Mouse (Mus musculus): ENCODE data around the gene Jade2.
A peak's percentile ranks its signal among the peaks of the same experiment; 100 is the strongest.

Jade2 gene

DNA sequence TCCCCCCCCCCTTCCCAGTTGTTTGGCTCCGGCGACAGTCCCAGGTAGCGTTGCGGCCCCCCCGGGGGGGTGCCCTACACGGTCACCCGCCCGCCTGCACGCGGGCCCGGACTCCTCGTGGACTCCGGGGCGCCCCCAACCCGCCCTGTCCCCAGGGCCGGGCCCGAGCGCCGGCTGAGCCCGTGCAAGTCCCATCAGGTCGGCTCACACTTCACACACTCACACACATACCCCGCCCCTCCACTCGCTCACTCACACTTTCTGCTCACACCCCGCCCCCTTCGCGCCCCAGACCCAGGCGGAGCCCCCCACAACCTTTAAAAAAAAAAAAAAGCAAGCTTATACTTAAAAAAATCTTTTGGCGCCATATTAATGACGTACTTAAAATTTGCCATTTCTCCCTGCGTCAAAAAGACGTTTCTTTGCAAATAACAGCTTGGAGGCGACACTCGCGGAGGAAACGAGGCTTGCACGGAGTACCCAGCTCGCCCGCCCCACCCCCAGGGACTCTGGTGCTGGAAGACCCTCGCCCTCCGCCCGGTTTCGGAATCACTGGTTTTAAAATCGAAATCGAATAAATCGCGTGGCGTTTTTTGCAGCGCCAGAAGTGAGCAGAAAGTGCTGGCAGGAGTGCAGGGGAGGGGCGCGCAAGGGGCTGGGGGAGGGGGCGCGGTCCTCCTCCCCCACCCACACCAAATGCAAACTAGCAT lies 520 bp upstream of the Jade2 start:
- DNase-seq (ENCODE audit: low read depth, low spot score) = peak; percentile 88

DNA sequence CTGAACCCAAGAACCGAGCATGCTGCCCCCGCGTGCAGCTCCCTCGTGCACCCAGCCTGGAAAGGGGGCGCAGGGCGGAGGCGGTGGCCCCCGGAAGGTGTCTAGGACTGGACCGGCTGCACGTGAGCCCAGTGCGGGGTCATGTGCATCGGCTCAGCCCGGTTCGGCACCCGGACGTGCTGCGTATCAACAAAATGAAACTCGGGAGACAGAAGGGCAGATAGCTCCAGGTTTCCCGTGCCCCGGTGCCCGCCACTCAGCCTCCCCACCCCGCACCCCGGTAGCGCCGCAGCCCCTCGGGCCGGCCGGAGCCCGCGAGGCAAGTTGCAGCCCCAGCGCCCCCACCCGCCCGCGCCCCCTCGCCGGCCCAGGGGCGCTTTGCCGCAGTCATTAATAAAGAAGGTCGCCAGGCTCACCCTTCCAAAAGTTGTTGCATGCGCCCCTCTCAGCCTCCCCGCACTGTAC lies 805 bp downstream of the Jade2 start:
- DNase-seq (ENCODE audit: low read depth, low spot score) = no peak

DNA sequence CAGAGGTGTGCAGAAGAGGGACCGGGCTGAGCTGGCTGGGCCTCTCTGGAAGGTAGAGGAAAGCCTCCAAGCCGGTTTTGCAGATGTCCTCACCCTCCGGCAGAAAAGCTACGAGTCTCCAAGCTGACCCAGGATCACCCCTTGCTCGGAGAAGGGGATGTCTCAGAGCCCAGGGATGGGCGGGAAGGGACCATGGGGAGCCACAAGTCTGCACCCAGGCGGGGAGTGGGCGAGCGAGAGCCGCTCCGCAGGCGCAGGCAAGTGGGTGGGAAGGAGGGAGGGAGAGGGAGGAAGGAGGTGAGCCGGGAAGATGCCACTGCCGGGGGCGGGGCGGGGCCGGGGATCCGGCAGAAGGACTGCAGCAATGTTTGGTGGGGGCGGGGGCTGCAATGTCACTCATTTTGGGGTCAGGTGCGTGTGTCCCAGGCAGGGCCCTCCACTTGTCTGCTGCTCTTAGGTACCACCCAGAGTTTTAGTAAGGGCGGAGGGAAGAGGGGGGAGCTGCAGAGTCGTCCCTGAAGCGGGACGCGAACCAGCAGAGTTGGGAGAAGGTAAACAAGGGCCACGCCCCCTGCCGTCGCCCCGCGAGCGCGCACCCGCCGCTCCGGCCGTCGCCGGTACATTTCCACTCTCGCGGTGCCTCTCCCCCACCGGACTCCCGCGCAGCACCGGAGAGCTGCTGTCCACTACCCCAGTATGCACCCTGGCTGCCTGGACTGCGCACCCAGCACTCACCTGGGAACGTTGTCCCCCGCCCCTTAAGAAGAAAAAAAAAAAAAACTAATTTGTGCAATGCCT lies 1.4 kb downstream of the Jade2 start:
- peak; percentile 87 for DNase-seq (ENCODE audit: low read depth, low spot score)

DNA sequence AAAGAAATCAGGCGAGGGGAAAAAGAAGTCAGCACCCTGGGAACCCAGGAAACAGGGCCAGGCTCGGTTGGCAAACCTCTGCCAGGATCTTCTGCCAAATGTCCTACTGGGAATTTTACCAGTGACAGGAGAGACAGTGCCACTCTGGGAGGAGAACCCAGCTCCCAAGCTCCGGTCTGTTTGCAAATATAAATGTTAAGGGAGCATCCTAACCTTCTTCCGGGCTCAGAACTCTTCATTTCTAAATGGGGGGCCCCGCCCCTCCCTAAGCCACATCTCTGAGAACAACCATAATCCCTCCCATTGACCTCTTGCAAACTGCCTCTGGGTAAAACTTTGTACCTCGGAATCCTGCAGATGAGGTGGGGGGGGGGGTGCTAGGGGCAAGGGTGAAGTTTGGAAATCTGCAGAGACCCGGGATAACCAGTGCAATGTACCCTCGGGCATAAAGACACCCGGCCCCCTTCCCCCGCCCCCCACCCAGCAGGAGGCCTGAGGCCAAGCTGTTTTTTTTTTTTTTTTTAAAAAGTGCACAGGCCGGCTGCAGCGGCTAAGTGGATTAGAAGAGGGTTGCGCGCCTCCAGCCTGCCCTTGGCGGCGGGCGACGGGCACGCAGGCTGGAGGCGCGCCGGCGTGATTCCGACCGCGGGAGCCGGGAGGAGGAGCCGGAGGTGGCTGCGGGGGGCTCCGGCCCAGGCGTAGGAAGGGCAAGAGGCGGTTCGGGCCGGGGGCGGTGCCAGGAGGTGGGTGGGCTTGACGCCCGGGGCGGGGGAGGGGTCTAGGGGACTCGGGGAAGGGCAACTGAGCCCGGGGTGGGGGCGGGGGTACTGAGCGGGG lies 2.3 kb downstream of the Jade2 start:
- peak; percentile 94 for DNase-seq (ENCODE audit: low read depth, low spot score)

DNA sequence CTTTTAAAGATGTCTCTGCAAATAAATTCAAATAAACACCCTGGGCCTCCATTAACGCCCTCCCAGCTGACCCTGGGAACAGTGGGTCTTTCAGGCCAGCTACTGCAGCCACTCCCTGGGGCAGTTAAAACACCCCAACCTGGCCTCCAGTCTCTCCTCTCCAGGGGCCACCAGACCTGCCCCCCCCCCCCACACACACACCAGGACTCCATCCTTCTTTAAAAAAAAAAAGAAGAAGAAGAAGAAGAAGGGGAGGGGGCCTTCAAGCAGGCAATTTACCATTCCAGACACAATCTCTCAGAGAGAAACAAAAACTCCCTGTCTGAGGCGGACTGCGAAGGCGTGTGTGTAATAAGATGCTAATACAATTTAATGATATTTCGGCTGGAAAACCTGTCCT lies 4.9 kb downstream of the Jade2 start:
- DNase-seq (ENCODE audit: low read depth, low spot score) = no peak

DNA sequence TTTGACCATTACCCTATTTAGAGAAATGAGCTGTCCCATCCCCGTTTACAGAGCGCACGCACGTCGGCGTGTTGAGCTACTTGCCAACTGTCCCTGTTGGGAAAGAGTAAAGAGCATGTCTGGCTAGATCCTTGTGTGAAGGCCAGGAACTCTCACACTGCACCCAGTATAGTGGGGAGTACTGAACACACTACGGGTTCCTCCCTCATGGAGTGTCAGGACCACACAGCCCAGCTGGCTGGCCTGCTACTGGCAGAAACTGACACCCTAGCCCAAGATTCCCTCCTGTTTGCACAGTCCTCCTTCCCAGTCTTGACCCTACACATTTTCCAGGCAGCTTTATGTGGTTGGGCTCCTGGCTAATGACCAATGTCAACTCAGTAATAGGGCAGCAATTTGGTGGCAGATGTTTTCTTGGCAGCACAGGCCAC lies 5.3 kb downstream of the Jade2 start:
- no peak for DNase-seq (ENCODE audit: low read depth, low spot score)

DNA sequence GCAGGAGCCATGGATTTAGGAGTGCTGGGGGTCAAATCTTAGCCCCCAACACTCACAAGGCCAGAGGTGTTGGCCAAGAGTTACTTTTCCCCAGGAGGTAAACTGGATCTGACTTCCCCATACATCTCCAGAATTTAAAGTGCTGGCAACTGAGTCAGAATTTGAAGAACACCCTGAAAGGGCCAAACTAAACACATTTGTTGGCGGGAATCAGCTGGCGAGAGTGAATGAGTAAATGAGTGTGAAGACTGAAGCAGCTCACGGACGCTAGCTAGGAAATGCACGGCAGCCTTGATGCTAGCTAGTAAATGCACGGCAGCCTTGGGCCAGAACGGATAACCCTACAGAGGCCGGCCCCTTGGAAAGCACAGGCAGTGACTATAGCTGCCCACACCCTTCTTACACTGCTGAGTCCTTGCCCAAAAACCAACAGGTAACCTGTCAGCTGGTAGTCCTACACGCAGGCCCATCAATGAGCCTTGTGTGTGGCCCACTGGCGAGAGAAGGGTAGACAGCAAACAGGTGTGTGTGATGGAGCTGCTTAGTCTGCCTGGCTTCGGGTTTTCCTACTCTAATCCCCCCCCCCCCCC lies 6.6 kb downstream of the Jade2 start:
- DNase-seq (ENCODE audit: low read depth, low spot score) = no peak

DNA sequence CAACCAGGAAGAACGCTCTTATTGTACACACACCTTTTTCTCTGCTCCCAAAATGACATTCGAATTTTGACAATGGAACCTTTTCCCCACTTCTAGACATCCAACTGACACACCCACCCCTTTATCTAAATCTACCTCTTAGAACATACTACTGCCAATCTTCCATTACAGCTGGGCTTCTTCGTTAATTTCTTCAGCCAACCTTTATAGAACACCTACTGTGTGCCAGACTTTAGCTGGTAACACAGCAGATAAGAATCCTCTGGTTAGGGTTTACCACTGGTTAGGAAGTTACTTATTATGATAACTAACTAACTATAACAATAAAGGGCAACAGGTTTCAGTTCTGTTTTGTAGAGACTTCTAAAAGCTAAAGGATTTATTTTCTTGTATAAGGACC lies 9.1 kb downstream of the Jade2 start:
- DNase-seq (ENCODE audit: low read depth, low spot score) = no peak

DNA sequence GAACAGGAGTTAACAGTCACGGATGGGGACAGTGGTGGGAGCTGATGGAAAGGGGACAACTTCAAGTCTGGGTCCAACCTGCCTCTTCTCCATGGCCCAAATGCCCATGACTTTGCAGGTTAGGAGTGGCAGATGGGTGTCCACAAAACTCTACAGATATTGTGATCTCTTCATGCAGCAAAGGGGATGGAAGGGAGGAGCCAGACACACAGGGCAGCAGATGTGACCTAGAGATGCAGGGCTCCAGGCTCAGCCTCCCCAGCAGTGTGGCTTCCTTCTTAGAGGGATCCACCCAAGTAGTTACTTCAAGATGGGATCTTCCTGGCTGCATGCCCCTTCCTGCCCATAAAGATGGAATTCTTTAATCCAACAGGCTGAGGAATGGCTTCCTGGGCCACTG lies 9.6 kb downstream of the Jade2 start:
- DNase-seq (ENCODE audit: low read depth, low spot score) = no peak

DNA sequence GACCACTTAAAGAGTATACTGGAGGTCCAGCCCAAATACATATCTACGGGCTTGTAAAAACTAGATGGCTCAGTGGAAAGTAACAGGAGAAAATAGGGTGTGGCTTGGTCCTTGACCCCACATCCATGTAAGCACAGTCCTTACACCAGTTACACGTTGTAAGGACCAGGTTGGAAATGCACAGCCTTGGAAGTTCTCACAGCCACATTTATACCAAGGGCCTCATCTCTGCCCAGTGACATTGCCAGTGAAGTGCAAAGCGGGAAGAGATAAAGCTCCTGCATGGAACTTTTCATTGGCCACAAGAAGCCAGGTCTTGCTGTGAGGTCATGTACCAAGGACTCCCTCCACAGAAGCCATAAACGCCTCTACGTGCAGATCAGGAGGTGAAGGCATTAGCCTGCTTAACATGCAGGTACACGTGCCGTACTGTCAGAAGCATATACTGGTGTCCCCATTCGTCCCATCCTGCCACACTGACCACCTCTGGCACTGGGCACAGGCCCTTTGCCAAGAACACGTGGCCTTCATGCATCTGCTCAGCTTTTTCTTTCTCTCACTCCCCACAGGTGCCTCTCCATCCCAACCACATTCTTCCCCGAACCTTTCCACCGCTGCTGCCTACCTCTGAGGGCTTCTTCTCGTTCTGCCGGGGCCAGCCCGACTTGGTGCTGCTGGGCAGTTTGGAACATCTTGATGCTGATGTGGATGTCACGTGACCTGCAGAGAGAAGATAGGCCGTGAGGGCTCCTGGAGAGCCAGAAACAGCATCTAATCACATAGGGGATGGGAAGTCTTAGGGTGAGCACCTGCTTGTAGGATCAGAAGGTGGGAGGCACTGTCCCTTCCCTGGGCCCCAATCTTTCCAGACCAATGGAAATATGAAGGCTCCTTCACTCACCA lies 11.2 kb downstream of the Jade2 start:
- DNase-seq (ENCODE audit: low read depth, low spot score) = no peak

DNA sequence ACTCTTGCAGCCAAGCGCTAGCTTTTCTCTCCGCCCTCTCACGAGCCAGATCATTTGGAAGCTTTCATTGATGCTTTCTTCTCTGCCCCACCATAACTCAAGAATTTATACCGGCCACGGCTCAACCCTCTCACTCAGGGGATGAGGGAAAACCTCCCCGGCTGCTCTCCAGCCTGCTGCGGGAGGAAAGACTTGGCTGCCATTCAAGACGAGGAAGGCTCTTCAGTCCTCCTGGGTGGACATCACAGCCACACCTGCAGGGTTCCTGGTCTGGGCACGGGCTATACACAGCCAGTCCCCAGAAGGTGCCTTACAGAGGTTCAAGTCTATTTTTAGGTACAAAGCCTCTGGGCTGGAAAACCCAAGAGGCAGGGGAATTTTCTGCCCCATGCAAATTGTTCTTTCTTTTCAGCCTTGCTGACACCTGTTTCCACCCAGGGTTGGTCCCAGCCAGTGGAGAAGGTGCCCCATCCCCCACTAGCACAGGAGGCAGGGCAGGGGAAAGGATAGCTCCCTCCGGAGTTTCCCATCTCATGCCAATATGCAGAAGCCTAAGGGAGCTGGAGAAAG lies 12.8 kb downstream of the Jade2 start:
- DNase-seq (ENCODE audit: low read depth, low spot score) = peak; percentile 51

DNA sequence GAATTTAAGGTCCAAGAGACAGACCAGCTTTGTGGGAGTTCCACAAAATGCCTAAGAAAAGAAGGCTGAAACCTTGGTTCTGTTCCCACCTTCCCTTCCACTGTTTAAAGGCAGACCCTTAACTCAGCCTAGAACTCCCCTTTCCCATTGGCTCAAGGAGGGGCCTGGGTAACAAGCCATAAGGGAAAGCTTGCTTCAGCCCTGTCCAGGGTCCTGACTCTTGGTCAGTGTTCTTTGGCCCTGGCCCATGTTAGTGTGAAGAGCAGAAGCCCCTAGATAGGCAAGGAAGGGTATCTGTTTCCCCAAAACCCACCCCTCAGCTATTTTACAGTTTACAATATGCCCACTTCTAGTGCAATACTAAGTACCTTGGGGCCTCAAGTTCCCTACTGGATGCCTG lies 13.6 kb downstream of the Jade2 start:
- peak; percentile 46 for DNase-seq (ENCODE audit: low read depth, low spot score)

DNA sequence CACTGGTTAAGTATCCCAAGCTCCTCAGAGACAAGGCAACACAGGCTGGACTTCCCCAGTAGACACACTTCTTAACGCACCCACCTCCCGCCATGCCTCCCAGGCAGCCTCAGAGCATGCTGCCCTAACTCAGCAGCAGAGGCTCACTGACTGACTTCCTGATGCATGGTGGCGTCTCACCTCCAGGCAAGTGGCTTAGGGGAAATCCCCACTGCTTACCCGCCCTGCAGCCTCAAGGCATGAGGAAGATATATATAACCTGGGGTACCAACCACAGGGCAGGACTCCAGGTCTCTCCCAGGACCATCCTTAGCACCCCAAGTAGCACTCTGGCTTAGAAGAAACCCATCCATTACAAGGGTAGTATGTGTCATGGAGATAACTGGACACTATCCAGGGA lies 14.3 kb downstream of the Jade2 start:
- no peak for DNase-seq (ENCODE audit: low read depth, low spot score)

DNA sequence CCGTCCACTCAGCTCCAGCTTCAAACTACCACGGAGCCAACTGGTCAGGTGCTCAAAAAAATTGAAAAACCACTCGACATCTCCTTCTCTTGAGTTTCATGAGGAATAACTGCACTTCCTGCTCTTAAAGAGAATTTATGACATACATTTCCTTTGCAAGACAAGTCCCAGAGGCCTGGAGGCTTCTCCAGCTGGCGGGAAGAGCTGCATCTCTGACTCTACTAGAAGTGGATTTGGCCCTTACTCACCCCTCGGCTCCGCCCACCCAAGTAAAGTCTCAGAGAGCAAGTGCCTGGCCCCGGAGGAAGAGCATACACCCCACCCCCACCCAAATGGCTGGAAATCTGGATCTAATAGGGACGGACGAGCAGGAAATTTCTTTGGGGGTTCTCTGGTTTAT lies 16.3 kb downstream of the Jade2 start:
- DNase-seq (ENCODE audit: low read depth, low spot score) = no peak

DNA sequence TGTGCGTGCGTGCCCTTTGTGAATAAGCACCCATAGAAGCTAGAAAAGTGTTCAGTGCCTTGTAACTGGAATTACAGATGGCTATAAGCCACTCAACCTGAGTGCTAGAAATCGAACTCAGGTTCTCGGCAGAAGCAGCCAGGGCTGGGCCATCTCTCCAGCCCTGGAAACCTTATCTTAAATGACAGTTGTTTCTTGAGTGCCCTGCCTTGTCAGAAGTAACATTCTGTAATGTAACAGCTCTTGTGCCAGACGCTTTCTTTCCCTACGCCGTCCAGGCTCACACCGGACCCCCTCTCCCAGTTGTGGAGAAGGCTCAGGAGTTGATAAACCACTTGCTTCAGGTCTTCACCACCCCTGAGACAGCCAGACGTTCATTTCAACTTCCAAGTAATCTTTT lies 16.8 kb downstream of the Jade2 start:
- DNase-seq (ENCODE audit: low read depth, low spot score) = no peak

DNA sequence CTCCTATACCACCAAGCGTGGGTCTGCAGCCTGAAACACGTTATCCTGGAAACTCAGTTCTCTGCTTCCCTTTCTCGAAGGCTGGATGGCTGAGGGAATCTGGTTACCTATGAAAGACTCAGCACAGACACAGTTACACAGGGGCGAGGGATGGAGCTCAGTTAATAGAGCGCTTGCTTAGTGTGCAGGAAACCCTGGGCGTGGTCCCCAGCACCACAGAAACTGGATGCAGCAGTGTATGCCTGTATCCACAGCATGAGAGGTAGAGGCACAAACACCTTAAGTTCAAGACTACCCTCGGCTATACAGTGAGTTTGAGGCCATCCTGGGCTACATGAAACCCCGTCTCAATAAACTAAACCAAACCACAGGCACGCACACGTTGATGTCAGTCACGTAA lies 17.5 kb downstream of the Jade2 start:
- DNase-seq (ENCODE audit: low read depth, low spot score) = no peak

DNA sequence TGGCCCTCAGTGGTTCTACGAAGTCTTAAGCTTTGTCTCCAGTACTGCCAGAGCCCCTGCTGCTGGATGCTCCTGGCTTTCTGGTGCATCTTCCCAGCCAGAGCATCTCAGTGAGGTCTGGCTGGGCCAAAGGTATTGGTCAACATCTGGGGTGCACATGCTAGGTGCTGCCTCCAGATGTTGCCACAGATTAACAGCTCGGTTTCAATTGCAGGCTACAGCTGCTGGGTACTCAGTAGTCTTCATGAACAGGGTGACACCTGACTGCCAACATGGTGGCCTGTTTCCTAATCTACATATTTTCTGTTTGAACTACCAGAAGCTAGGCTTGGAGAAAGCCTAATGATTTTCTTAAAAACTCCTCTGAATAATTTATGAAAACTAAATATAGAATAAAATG lies 18.3 kb downstream of the Jade2 start:
- DNase-seq (ENCODE audit: low read depth, low spot score) = no peak

DNA sequence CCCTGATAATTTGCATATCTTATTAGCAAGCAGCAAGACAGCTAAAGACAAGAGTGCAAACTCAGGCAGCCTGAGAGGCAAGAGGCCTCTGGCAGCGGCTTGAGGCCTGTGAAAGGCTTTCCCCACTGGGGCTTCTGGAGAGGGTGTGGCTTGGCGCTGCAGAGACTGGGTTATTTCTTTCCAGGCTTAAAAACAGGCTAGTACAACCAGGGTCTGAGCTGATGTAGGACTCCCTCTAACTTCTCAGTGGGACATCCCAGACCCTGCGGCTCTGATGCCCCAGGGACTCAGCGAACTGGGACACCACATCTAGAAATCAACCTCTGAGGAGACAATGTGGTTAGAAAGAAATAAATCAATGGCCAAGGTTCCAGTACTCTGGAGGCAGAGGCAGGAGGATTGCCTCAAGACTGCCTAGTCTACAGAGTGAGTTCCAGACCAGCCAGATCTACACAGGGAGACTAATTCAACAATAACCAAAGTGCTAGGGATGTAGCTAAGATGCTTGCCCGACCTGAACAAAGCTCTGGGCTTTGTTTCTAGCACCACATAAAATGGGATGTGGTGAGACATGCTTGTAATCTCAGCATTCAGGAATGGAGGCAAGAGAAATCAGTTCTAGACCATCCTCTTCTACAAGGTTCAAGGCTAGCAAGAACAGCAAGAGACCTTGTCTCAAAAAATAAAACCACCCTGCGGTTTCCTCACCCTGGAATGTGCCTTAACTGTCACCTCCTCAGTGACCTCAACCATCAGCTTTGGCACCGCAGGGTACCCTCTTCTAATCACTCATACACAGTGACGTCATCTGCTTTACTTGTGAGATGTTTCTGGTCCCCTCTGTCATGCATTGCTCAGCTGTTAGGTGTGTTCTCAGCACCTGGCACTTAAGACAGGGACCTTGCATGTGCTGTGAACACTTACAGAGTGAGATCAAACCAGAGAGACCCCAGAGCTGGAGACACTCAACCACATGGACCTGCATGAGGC lies 20.0 kb downstream of the Jade2 start:
- DNase-seq (ENCODE audit: low read depth, low spot score) = no peak

DNA sequence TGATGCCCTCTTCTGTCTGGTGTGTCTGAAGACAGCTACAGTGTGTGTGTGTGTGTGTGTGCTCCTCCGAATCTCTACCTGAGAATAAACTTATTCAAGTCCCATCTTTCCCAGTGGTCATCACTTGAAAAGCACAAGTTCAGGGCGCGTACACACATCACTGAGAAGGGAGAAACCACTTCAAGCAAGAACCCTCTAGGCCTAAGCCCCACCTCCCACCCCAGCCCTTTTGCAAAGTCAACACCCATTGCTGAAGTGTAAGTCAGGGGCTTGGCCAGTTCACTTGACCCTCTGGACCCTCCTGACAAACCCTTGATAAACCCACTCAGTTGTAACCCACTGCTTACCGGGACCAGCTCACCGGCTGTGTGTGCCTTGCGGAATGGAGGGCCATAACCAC lies 20.9 kb downstream of the Jade2 start:
- DNase-seq (ENCODE audit: low read depth, low spot score) = no peak
